Mouse (Mus musculus) cerebellum, postnatal 14 days (tissue): ENCODE results near the gene Lrrc8b.

Source experiments
- DNase-seq, 2 experiments: peaks; one replicate each; pipeline ENCODE4 v3.0.0; 2021; ENCODE audit warnings: mixed read lengths in 2 of 2

Gene Lrrc8b

DNA sequence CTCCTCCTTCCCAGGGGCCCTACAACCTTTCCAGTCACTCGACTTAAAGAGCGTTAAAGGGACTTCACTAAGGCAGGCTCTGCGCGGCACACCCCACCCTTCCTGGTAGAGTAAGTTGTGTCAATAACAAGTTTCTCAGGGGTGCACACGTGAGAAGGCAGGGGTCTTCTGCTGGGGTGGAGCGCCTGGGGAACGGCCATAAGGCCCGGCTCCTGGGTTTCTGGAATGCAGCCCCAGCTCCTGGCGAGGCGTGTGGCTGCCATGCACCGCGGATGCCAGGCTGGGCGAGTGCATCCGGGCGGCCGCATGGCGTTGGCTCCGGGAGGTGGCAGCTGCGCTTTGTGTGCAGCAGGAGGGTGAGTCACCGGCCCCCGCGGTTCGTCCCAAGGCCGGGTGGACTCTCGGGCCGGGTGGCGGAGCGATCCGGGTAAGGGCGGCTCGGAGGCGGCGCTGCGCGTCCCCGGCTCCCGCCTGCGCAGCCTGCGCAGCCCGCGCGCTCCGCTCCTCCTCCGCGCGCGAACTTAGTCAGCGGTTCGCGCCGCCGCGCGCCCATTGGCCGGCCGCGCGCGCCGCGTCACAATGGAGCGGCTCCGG lies at the start of gene Lrrc8b:
Gene Lrrc8b (plus strand): TSS at position 578 of the 594 bp plus-strand sequence.
- peak; percentile 79 to 85 for DNase-seq

DNA sequence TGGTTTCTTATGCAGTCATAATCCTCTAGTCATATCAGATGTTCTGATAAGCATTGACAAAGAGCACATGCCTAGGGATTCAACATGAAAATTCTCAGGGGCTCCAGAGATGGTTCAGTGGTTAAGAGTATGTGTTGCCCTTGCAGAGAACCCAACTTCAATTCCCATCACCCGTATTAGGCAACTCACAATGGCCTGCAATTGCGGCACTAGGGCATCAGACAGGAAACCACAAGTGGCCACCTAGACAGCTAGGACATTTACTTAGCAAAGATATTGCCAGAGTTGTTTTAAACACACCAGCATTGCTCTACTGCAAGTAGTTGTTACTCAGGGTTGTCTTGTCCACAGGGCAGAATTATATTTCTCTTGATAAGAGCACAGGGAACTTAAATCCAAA lies 34.1 kb upstream of the Lrrc8b start:
- DNase-seq, result no peak

GRCm38 (mm10) chr5:105390346-105390745 lies 25.2 kb upstream of the Lrrc8b start:
- DNase-seq, result no peak

- DNase-seq, result no peak
Measured at GRCm38 (mm10) chr5:105393731-105394130, 21.8 kb upstream of the Lrrc8b start.

DNA sequence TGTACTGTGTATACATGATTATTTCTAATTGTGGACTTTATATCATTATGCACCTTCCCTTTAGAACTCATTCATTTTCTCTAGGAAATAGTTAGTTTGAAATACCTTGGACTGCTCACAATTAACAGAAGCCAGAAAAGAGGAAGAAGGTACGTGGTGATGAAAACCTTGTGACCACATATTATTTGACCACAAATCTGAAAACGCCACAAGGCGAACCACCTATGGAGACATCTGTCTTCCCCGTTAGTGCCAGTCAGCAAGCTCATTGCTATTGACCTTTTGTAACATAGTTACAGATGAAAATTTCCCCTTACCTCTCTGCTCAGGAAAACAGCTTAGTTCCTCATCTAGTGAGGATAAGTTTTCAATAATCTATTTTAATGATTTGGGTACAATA lies 20.4 kb upstream of the Lrrc8b start:
- no peak for DNase-seq

DNA sequence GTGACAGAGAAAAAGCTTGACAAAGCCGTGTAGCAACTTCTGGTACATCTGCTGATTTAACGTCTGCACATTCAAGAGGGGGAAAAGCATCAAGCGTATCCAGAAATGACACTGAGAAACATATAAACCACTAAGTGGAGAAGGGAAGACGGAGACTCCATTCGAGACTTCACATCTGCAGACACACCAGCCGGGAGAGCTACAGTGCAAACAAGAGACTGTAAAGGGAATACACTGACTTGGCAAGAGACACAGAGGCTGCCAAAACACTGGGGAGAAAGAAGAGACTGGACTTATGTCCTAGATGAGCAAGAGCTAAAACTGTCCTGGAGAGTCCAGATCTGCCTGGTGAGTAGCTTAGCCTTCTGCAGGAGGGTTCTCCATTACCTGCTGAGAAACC lies 16.6 kb upstream of the Lrrc8b start:
- DNase-seq, result no peak

DNA sequence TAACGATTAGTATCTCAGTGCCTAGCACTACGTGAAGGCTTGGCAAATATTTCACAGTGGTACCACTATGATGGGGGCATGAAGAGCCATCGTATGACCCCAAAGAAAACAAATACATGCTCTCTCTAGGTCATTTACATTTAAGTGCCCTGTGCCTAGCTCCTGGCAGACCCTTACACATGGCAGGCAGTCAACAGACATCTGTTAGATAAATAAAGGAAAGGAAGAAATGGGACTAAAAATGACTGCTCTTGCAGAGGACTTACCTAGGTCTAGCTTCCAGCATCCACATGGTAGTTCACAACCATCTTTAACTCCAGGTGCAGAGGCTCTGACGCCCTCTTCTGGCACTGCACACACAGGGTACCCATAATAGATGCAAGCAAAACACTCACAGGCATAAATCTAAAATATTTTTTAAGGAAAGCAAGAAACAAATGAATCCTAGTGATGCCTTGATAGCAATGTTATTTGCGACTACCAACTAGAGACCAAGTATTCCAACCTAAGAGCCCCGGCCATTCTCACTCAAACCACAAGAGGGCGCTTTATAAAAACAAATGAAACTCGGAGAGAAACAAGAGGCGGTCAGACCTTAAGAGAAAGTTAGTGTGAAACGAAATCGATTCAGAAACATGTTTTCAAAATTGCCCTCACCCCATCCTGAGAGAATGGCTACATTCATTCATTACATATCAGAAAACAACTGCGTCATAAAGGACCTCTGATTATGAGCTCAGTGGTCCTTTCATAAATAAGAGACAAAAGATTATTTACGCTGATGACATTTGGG lies 15.7 kb upstream of the Lrrc8b start:
- DNase-seq, result peak; percentile 87

GRCm38 (mm10) chr5:105400424-105401375 lies 14.9 kb upstream of the Lrrc8b start:
- peak in 1 of 2 experiments; percentile 19 for DNase-seq

GRCm38 (mm10) chr5:105401536-105401935 lies 14.0 kb upstream of the Lrrc8b start:
- no peak for DNase-seq

- DNase-seq, result peak; percentile 86 to 90
Measured at GRCm38 (mm10) chr5:105404961-105405360, 10.6 kb upstream of the Lrrc8b start.

GRCm38 (mm10) chr5:105407661-105408060 lies 7.9 kb upstream of the Lrrc8b start:
- DNase-seq, result no peak

GRCm38 (mm10) chr5:105409092-105409491 lies 6.5 kb upstream of the Lrrc8b start:
- DNase-seq, result no peak

GRCm38 (mm10) chr5:105410521-105411293 lies 4.9 kb upstream of the Lrrc8b start:
- no peak for DNase-seq

GRCm38 (mm10) chr5:105411294-105411570 lies 4.3 kb upstream of the Lrrc8b start:
- no peak for DNase-seq

GRCm38 (mm10) chr5:105411768-105412167 lies 3.8 kb upstream of the Lrrc8b start:
- no peak for DNase-seq

DNA sequence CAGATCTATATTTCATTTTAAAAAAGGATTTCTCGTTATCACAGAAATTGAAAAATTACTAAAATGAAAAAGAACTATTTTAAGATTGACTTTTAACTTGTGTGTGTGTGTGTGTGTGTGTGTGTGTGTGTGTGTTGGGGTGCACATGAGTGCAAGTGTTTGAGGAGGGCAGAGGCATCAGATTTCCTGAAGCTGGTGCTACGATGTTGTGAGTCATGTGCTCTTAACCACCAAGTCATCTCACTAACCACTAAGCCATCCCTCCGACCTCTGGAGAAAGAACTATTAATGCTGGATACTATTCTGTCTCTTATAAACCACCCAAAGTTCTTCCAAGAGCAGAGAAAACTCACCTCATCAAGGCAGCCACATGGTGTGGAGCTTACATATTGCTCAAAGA lies 2.9 kb upstream of the Lrrc8b start:
- DNase-seq, result no peak

DNA sequence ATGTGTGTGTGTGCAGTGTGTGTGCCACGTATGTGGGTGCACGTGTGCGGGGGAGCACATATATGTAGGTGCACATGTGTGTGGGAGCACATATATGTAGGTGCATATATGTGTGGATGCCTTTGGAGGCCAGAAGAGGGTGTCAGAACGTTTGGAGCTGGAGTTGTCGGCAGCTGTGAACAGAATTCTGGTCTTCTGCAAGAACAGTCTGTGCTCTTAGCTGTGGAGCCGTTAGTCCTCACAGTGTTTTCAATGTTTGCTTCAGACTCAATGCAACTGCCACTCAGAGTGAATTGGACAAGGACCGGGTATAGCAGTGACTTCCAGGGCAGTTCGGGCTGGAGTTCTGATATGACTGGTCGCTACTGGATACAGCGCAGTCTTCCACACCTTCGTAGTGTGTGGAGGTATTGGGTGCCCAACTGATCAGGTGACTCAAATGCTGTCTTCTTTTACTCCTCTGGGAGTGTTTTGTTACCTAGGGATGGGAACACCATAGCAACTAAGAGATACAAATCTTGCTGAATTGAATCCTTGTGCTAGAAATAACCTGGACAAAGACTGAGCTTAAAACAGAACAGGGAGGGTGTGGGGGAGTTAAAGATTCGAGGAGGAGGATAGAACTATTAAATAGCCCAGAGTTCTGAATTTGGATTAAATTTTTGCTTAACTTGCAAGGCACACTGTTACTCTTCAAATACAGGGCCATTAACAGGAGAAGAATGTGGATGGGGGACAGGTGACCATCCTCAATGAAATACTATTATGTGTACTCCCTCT lies 1.0 kb upstream of the Lrrc8b start:
- no peak for DNase-seq

DNA sequence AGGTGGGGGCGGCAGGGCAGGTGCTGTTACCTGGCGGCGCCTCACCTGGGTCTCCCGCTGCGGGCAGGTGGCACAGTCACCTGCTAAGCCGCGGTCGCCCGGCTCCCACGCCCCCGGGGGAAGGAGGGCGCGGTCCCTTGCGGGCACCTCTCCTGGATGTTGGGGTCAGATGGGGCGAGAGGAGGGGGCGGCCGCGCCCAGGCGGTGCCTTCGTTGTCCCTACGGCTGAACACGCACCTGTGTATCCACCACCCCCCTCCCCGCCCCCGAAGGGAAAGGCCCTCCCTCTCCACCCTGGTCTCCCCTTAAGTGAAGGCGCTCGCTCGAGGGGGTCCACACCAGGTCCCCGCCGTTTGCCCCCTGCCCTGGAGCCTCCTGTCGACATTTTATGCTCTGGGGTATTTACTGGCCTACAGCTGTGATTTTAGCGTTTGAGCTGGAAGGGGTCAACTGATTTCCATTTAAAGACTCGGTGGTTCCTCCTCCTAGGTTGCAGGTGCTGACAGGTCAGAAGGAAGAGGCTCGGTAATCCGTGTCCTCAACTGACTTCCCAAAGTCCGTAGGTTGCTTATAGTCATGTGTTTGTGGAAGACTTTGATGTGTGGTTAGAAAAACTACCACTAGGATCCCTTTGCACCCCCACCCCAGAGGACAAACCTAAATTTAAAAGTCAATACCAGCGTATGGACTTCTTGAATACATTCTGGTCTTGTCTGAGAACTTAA lies 538 bp downstream of the Lrrc8b start:
- DNase-seq, result peak in 1 of 2 experiments; percentile 67

- DNase-seq, result no peak
Measured at GRCm38 (mm10) chr5:105417217-105417616, 1.6 kb downstream of the Lrrc8b start.

DNA sequence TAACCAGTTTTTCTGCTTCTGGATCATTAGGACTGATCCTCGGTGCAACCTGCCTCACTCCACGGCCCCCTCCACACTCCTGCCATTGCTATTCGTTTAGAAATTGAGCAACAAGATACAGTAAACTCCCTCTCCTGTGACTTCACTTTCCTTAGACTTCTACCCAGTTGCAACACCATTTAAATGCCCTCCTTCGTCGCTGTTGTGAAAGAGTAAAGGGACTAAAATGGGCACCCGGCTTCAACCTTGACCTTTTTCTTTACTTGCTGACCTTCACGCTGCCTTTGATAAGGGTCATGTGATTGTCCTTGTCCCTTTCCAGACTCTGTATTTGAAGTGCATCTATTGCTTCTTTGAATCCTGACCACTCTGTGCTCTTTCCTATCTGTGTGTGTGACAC lies 2.8 kb downstream of the Lrrc8b start:
- no peak for DNase-seq

DNA sequence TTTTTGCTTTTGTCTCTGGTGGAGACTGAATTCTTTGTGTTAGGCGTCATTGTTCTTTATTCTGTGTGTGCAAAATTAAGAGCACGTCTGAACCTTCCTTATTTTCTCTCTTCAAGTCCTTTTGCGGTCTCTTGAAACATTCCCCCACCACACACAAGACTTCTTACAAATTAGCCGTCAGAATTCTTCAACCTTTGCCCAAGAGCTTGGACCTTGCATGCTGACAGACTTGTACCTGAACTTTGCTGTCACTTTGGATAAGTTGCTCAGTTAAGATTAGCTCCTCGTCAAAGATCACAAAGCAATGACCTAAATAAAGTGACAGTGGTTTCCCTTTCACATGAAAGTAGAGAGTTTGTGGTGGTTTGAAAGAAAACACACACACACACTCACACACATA lies 3.3 kb downstream of the Lrrc8b start:
- DNase-seq, result no peak
